Mouse (Mus musculus) midbrain, embryonic 10.5 days (tissue): ENCODE data around the gene Naa38. TPM values are rescaled to one million over a fixed set of nuclear protein-coding genes. Genes with fewer than 3 reads are reported as not detected.
A peak's percentile ranks its signal among the peaks of the same experiment; 100 is the strongest.

ENCODE experiments used
- DNase-seq: peaks from one replicate; pipeline ENCODE4 v3.0.0-alpha.2; 2017; ENCODE audit warnings: low spot score
- H3K27ac ChIP-seq: fragments of 300-500 bp; sonication (generic); replicated peaks from 2 replicates; pipeline ENCODE4 v1.5.1; 2016; ENCODE audit warnings: mild to moderate bottlenecking
- H3K27me3 ChIP-seq: fragments of 300-500 bp; sonication (generic); 2 replicates; pipeline ENCODE4 v1.6.1; 2016; ENCODE audit warnings: low read depth, mild to moderate bottlenecking; ENCODE audit not compliant: poor library complexity, severe bottlenecking
- H3K36me3 ChIP-seq: fragments of 300-500 bp; sonication (generic); 2 replicates; pipeline ENCODE4 v1.6.1; 2016; ENCODE audit warnings: mild to moderate bottlenecking, moderate library complexity
- H3K4me1 ChIP-seq: fragments of 300-500 bp; sonication (generic); 2 replicates; pipeline ENCODE4 v1.6.1; 2016
- H3K4me3 ChIP-seq: fragments of 300-500 bp; sonication (generic); 2 replicates; pipeline ENCODE4 v1.5.1; 2016; ENCODE audit warnings: mild to moderate bottlenecking, moderate library complexity
- H3K9me3 ChIP-seq: fragments of 300-500 bp; sonication (generic); replicated peaks from 2 replicates; pipeline ENCODE4 v1.6.1; 2016; ENCODE audit warnings: mild to moderate bottlenecking
- WGBS: fragments of 180-500 bp; shearing (Covaris S2); methylation state at CpG from one replicate; pipeline ENCODE4 v1.1.7; 2016; 5-methylcytosine and 5-hydroxymethylcytosine counted together
- polyA plus RNA-seq: library from polyadenylated mRNA; unstranded; fragments of >200 nt; fragmentation: Nextera tagmentation; extraction: Ambion mirVana; gene quantifications from 2 replicates; pipeline ENCODE4 v1.2.1, GENCODE M21; 2016

Gene Naa38
- polyA plus RNA-seq, 1 experiment from 2014 or later, result 146 TPM

- Histone ChIP-seq H3K36me3 (peaks cover 46% of the 10 kb centered on the region), H3K4me1 (peaks cover 66% of the 10 kb centered on the region), H3K4me3 (peak overlapping the region; percentile 63), H3K9me3 (no peaks in the 10 kb centered on the region), H3K27me3 (peaks cover 28% of the 10 kb centered on the region), H3K27ac (peak overlapping the region; percentile 79)
- peak; percentile 38 for DNase-seq
- 3% methylated on average over 21 of the region's 21 CpGs for WGBS
These were observed 3.4 kb downstream of the Naa38 start for GRCm38 (mm10) chr11:69398486-69399200.

GRCm38 (mm10) chr11:69399201-69400082 lies 4.2 kb downstream of the Naa38 start:
- DNase-seq, result peak; percentile 59
- WGBS, result 10% methylated on average over 65 of the region's 66 CpGs
- peaks cover 62% of the 10 kb centered on the region for H3K4me1 ChIP-seq
- H3K36me3 ChIP-seq, result peaks cover 54% of the 10 kb centered on the region
- peak overlapping the region; percentile 63 for H3K4me3 ChIP-seq
- no peaks in the 10 kb centered on the region for H3K9me3 ChIP-seq
- peak overlapping the region; percentile 63; the same call in 1 of the 2 replicates for H3K27ac ChIP-seq
- H3K27me3 ChIP-seq, result peaks cover 28% of the 10 kb centered on the region

GRCm38 (mm10) chr11:69400083-69400850 lies 5.0 kb downstream of the Naa38 start:
- Histone ChIP-seq H3K36me3 (peaks cover 62% of the 10 kb centered on the region), H3K27ac (peak overlapping the region; percentile 63; the same call in 1 of the 2 replicates), H3K9me3 (no peaks in the 10 kb centered on the region), H3K27me3 (peaks cover 28% of the 10 kb centered on the region), H3K4me1 (peaks cover 59% of the 10 kb centered on the region), H3K4me3 (peak overlapping the region; percentile 41)
- 73% methylated on average over 25 of the region's 25 CpGs for WGBS
- no peak for DNase-seq

- peaks cover 72% of the 10 kb centered on the region for H3K36me3 ChIP-seq
- DNase-seq, result peak; percentile 82
- H3K4me1 ChIP-seq, result peaks cover 57% of the 10 kb centered on the region
- H3K4me3 ChIP-seq, result peak overlapping the region; percentile 5; the same call in 1 of the 2 replicates
- H3K27ac ChIP-seq, result no peak overlapping the region
- H3K9me3 ChIP-seq, result no peaks in the 10 kb centered on the region
- H3K27me3 ChIP-seq, result peaks cover 28% of the 10 kb centered on the region
- WGBS, result 19% methylated on average over 22 of the region's 22 CpGs
These were observed 5.9 kb downstream of the Naa38 start for GRCm38 (mm10) chr11:69401210-69401637.

- H3K9me3 ChIP-seq, result no peaks in the 10 kb centered on the region
- WGBS, result 86% methylated on average over 12 of the region's 12 CpGs
- peaks cover 79% of the 10 kb centered on the region for H3K36me3 ChIP-seq
- H3K27ac ChIP-seq, result no peak overlapping the region
- H3K4me3 ChIP-seq, result peak overlapping the region; percentile 11; the same call in 1 of the 2 replicates
- peaks cover 49% of the 10 kb centered on the region for H3K4me1 ChIP-seq
- H3K27me3 ChIP-seq, result peaks cover 28% of the 10 kb centered on the region
- DNase-seq, result no peak
These were observed 6.7 kb downstream of the Naa38 start for GRCm38 (mm10) chr11:69401987-69402386.

GRCm38 (mm10) chr11:69403691-69404594 lies 8.7 kb downstream of the Naa38 start:
- Histone ChIP-seq H3K4me3 (peak overlapping the region; percentile 21; the same call in 1 of the 2 replicates), H3K27ac (no peak overlapping the region), H3K9me3 (no peaks in the 10 kb centered on the region), H3K27me3 (peaks cover 22% of the 10 kb centered on the region), H3K4me1 (peaks cover 49% of the 10 kb centered on the region), H3K36me3 (peaks cover 91% of the 10 kb centered on the region)
- WGBS, result 93% methylated on average over 38 of the region's 38 CpGs
- no peak for DNase-seq

GRCm38 (mm10) chr11:69404595-69405396 lies 9.5 kb downstream of the Naa38 start:
- DNase-seq, result no peak
- WGBS, result 95% methylated on average over 24 of the region's 24 CpGs
- Histone ChIP-seq H3K9me3 (no peaks in the 10 kb centered on the region), H3K4me3 (0 out of 2 replicates have a peak overlapping the region, but pooled peaks have one; percentile 14), H3K27me3 (peaks cover 18% of the 10 kb centered on the region), H3K27ac (no peak overlapping the region), H3K36me3 (peaks cover 86% of the 10 kb centered on the region), H3K4me1 (peaks cover 48% of the 10 kb centered on the region)

- no peaks in the 10 kb centered on the region for H3K9me3 ChIP-seq
- peak overlapping the region; percentile 10; the same call in 1 of the 2 replicates for H3K4me3 ChIP-seq
- H3K27ac ChIP-seq, result no peak overlapping the region; the same call in 1 of the 2 replicates
- peaks cover 78% of the 10 kb centered on the region for H3K36me3 ChIP-seq
- H3K27me3 ChIP-seq, result peaks cover 10% of the 10 kb centered on the region
- DNase-seq, result no peak
- 93% methylated on average over 24 of the region's 24 CpGs for WGBS
- H3K4me1 ChIP-seq, result peaks cover 48% of the 10 kb centered on the region
These were observed 10.3 kb downstream of the Naa38 start for GRCm38 (mm10) chr11:69405397-69406200.

GRCm38 (mm10) chr11:69406282-69406681 lies 11.0 kb downstream of the Naa38 start:
- peak overlapping the region; percentile 10 for H3K4me3 ChIP-seq
- H3K36me3 ChIP-seq, result peaks cover 71% of the 10 kb centered on the region
- H3K4me1 ChIP-seq, result peaks cover 49% of the 10 kb centered on the region
- WGBS, result 87% methylated on average over 19 of the region's 19 CpGs
- DNase-seq, result no peak
- H3K27me3 ChIP-seq, result peaks cover 4% of the 10 kb centered on the region
- H3K9me3 ChIP-seq, result no peaks in the 10 kb centered on the region
- no peak overlapping the region; the same call in 1 of the 2 replicates for H3K27ac ChIP-seq
